Mouse (Mus musculus) G1E (cell line): ENCODE results near the gene Eif4h.

Experiments used
- CTCF ChIP-seq: IDR thresholded peaks from 2 replicates; pipeline ENCODE4 v1.5.1; 2012; ENCODE audit warnings: low read depth, low read length, inconsistent platforms, mixed read lengths
- GATA1 ChIP-seq: IDR thresholded peaks from 2 replicates; pipeline ENCODE4 v1.6.1; 2012; ENCODE audit warnings: borderline replicate concordance, low read length, inconsistent platforms, mixed read lengths
- GATA2 ChIP-seq: IDR thresholded peaks from 2 replicates; pipeline ENCODE4 v1.6.1; 2012; ENCODE audit warnings: low read depth, low read length, inconsistent platforms, borderline replicate concordance
- POLR2AphosphoS5 ChIP-seq: IDR thresholded peaks from 2 replicates; pipeline ENCODE4 v1.6.1; 2012; ENCODE audit warnings: low read depth, low read length, inconsistent platforms; ENCODE audit not compliant: insufficient replicate concordance
- TAL1 ChIP-seq: conservative IDR thresholded peaks from 2 replicates; pipeline ENCODE4 v1.6.1; 2012; ENCODE audit warnings: low read depth, low read length, inconsistent platforms, mixed read lengths

- TF ChIP-seq CTCF = no peak
- no peak for TF ChIP-seq TAL1
- no peak for TF ChIP-seq POLR2AphosphoS5
- TF ChIP-seq GATA1 = no peak
- TF ChIP-seq GATA2 = no peak
These were observed 625 bp downstream of the Eif4h start for GRCm38 (mm10) chr5:134638461-134639268.
